Mouse (Mus musculus) left cerebral cortex, postnatal 14 days (tissue): ENCODE measurements around the gene Piezo1. TPM values are rescaled to one million over a fixed set of nuclear protein-coding genes. Genes with fewer than 3 reads are reported as not detected.
A peak's percentile ranks its signal among the peaks of the same experiment; 100 is the strongest.

Experiments
- DNase-seq, 2 experiments: peaks; one replicate each; pipeline ENCODE4 v3.0.0; 2021 to 2022; ENCODE audit warnings: low spot score in 2 of 2, mixed read lengths in 1 of 2
- intact Hi-C: fragments of 180-260 bp; cut with DNase I; formaldehyde crosslinking; loops from one replicate; pipeline ENCODE4 v1.15.1; 2025
- total RNA-seq, 2 experiments: library from RNA; stranded (reverse); gene quantifications; 2 replicates each; pipeline ENCODE4 v1.2.3; 2021

The Piezo1 gene
- total RNA-seq, 2 experiments from 2014 or later = 10.1 to 12.2 TPM

- intact Hi-C loops = no loop called here
- no peak for DNase-seq
Measured at GRCm38 (mm10) chr8:122463651-122464640, 87.2 kb downstream of the Piezo1 start.

- no peak for DNase-seq
- intact Hi-C loops = no loop called here
Measured at GRCm38 (mm10) chr8:122462510-122462909, 88.6 kb downstream of the Piezo1 start.

- intact Hi-C loops = no loop called here
- DNase-seq = peak; percentile 46 to 67
Measured at GRCm38 (mm10) chr8:122461473-122462148, 89.5 kb downstream of the Piezo1 start.

GRCm38 (mm10) chr8:122460524-122461472, 90.3 kb downstream of the Piezo1 start, which contains the start of gene Snai3:
Snai3 (minus strand) TSS chr8:122460733.
- no peak for DNase-seq
- intact Hi-C loops = no loop called here

GRCm38 (mm10) chr8:122459990-122460389, 91.1 kb downstream of the Piezo1 start:
- DNase-seq = no peak
- intact Hi-C loops = no loop called here

GRCm38 (mm10) chr8:122459218-122459900, 91.8 kb downstream of the Piezo1 start:
- no peak for DNase-seq
- intact Hi-C loops = no loop called here

- intact Hi-C loops = no loop called here
- no peak for DNase-seq
Measured at GRCm38 (mm10) chr8:122457171-122457570, 94.0 kb downstream of the Piezo1 start.

- no peak for DNase-seq
- intact Hi-C loops = no loop called here
Measured at GRCm38 (mm10) chr8:122454409-122454808, 96.7 kb downstream of the Piezo1 start.

GRCm38 (mm10) chr8:122452154-122452553, 99.0 kb downstream of the Piezo1 start:
- no peak for DNase-seq
- intact Hi-C loops = no loop called here

- no peak for DNase-seq
- intact Hi-C loops = no loop called here
Measured at GRCm38 (mm10) chr8:122451161-122451703, 99.9 kb downstream of the Piezo1 start.

GRCm38 (mm10) chr8:122445203-122445602, 105.9 kb downstream of the Piezo1 start:
- intact Hi-C loops = no loop called here

GRCm38 (mm10) chr8:122444058-122444748, 106.9 kb downstream of the Piezo1 start:
- peak; percentile 84 for DNase-seq
- intact Hi-C loops = no loop called here

More at GRCm38 (mm10) chr8:122445203-122445602, 105.9 kb downstream of the Piezo1 start:
- DNase-seq = no peak

GRCm38 (mm10) chr8:122443262-122444006, 107.7 kb downstream of the Piezo1 start, which contains the start of gene Mvd:
Mvd (minus strand) TSS chr8:122443422.
- peak; percentile 99 to 100 for DNase-seq
- intact Hi-C loops = no loop called here

- DNase-seq = no peak
- intact Hi-C loops = no loop called here
Measured at GRCm38 (mm10) chr8:122442781-122443180, 108.3 kb downstream of the Piezo1 start.

GRCm38 (mm10) chr8:122442356-122442755, 108.8 kb downstream of the Piezo1 start:
- intact Hi-C loops = no loop called here
- no peak for DNase-seq

- DNase-seq = no peak
- intact Hi-C loops = no loop called here
Measured at GRCm38 (mm10) chr8:122441326-122441725, 109.8 kb downstream of the Piezo1 start.

- DNase-seq = no peak
- intact Hi-C loops = no loop called here
Measured at GRCm38 (mm10) chr8:122439336-122439735, 111.8 kb downstream of the Piezo1 start.
